Mouse (Mus musculus): ENCODE measurements around the gene Rap1gap2. TPM values are rescaled to one million over a fixed set of nuclear protein-coding genes. Genes with fewer than 3 reads are reported as not detected.

The Rap1gap2 gene
- total and polyA plus RNA-seq, 3 experiments = 5.8 to 10.1 TPM; not detected in 1

DNA sequence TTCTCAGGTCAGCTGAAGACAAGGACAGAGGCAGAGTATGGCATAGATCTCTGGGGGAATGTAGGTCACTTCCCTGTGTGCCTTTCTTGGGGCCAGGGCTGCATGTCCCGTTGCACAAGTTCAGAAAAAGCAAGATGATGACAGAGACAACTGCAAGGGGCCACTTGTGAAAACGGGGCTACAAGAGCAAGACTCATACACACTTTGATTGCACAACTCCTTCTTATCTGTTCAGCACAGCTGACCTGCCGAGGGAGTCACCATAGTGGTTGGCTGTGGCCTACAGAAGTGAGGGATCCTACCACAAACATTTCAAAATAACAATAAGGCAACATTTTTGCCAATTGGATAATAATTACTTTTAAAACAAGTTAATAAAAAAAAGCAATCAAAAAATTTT lies 33.6 kb downstream of the Rap1gap2 start (continued):
- TF ChIP-seq UBTF (IDR thresholded peaks at IDR 0.05; ENCODE audit: borderline replicate concordance, insufficient read depth, low read depth, low read length) (no peak), BHLHE40 (IDR thresholded peaks at IDR 0.05; ENCODE audit: borderline replicate concordance, low read depth, low read length) (peak; percentile 76), GABPA (IDR thresholded peaks at IDR 0.05; ENCODE audit: low read depth, low read length) (no peak), NRF1 (IDR thresholded peaks at IDR 0.05; ENCODE audit: insufficient read depth, low read depth, low read length, poor library complexity, severe bottlenecking) (no peak), RAD21 (IDR thresholded peaks at IDR 0.05; ENCODE audit: low read depth, low read length) (no peak), TAL1 (IDR thresholded peaks at IDR 0.05; ENCODE audit: low read length) (peak; percentile 97)

DNA sequence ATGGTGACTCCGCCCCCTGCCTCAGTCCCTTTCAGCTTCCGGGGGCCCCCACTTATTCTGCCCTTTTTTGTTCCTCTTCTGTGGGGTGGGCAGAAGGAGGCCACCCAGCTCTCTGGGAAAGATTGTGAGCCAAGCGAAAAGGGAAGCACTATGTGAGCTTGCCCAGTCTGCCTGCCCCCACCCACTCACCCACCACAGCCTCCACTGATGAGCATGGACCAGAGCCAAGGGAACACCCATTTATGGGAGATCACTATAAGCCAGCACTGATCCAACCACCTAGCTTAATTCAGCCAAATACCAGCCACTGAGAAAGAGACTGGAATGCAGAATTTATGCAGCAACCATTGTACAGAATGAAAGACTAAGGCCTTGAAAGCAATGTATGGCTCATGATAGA lies 34.8 kb downstream of the Rap1gap2 start:
- no peaks in the 10 kb centered on the region for H3K79me2 ChIP-seq (ENCODE audit: control insufficient read depth, insufficient read depth, low read length, poor library complexity)
- 0 out of 4 replicates have a peak overlapping the region, but pooled peaks of 1 of the 2 experiments have one; percentile 2 for H3K4me3 ChIP-seq (ENCODE audit: control insufficient read depth in 1 of 2, insufficient read depth in 1 of 2, low read depth in 2 of 2, low read length in 2 of 2)
- peak overlapping the region; percentile 95 for H3K27ac ChIP-seq (ENCODE audit: control insufficient read depth, low read depth, low read length)
- no peaks in the 10 kb centered on the region for H3K27me3 ChIP-seq (ENCODE audit: control insufficient read depth in 1 of 2, insufficient read depth in 2 of 2, low read length in 2 of 2)
- H3K9ac ChIP-seq (ENCODE audit: control insufficient read depth, low read depth, low read length, poor library complexity, severe bottlenecking) = peak overlapping the region; percentile 32
- DNase-seq (ENCODE audit: low read depth, low spot score) = peak; percentile 99
- peaks cover 31 to 56% of the 10 kb centered on the region in 2 experiments for H3K4me1 ChIP-seq (ENCODE audit: control insufficient read depth in 1 of 2, insufficient read depth in 2 of 2, low read length in 2 of 2)
- peaks cover 0 to 52% of the 10 kb centered on the region in 2 experiments; a peak in 2 of 4 replicates for H3K36me3 ChIP-seq (ENCODE audit: control insufficient read depth in 1 of 2, insufficient read depth in 2 of 2, low read length in 2 of 2)
- no peaks in the 10 kb centered on the region for H3K9me3 ChIP-seq (replicated peaks; ENCODE audit: insufficient read depth, low read length)
- TF ChIP-seq ZC3H11A (IDR thresholded peaks at IDR 0.05; ENCODE audit: low read depth, low read length) (peak; percentile 16; the same call in 1 of the 2 replicates), POLR2AphosphoS5 (IDR thresholded peaks at IDR 0.05; ENCODE audit: borderline replicate concordance, low read depth, low read length) (no peak), CHD2 (IDR thresholded peaks at IDR 0.05; ENCODE audit: low read length) (no peak), MAZ (IDR thresholded peaks at IDR 0.05; ENCODE audit: low read depth, low read length) (peak; percentile 98; the same call in 1 of the 2 replicates), TCF12 (IDR thresholded peaks at IDR 0.05; ENCODE audit: low read depth, low read length) (peak; percentile 77), GABPA (IDR thresholded peaks at IDR 0.05; ENCODE audit: low read depth, low read length) (no peak), MYC (IDR thresholded peaks at IDR 0.05; ENCODE audit: low read depth, low read length) (peak; percentile 32; the same call in 1 of the 2 replicates), MXI1 (IDR thresholded peaks at IDR 0.05; ENCODE audit: low read depth, low read length) (peak; percentile 45), CHD1 (IDR thresholded peaks at IDR 0.05; ENCODE audit: low read depth, low read length) (no peak), HCFC1 (IDR thresholded peaks at IDR 0.05; ENCODE audit: low read depth, low read length) (peak; percentile 55; the same call in 1 of the 2 replicates), ZNF384 (IDR thresholded peaks at IDR 0.05; ENCODE audit: low read depth, low read length) (peak; percentile 85), CTCF (IDR thresholded peaks at IDR 0.05 in 2 of 3, conservative IDR thresholded peaks at IDR 0.05 in 1 of 3; ENCODE audit: control insufficient read depth in 1 of 3, insufficient read depth in 1 of 3, low read depth in 2 of 3, low read length in 3 of 3, poor library complexity in 1 of 3, severe bottlenecking in 1 of 3) (no peak), ETS1 (IDR thresholded peaks at IDR 0.05; ENCODE audit: low read depth, low read length) (peak; percentile 95), EP300 (IDR thresholded peaks at IDR 0.05; ENCODE audit: low read depth in 1 of 2, low read length in 2 of 2) (peak; percentile 83 to 91), RAD21 (IDR thresholded peaks at IDR 0.05; ENCODE audit: low read depth, low read length) (no peak), MAX (IDR thresholded peaks at IDR 0.05; ENCODE audit: low read length) (0 out of 2 replicates have a peak, but pooled peaks have one; percentile 2), ZKSCAN1 (IDR thresholded peaks at IDR 0.05; ENCODE audit: low read depth, low read length) (peak; percentile 60; the same call in 1 of the 2 replicates), TAL1 (IDR thresholded peaks at IDR 0.05; ENCODE audit: low read length) (peak; percentile 29), KAT2A (conservative IDR thresholded peaks at IDR 0.05; ENCODE audit: low read depth, low read length) (no peak), POLR2AphosphoS2 (IDR thresholded peaks at IDR 0.05; ENCODE audit: low read length) (no peak), SMC3 (IDR thresholded peaks at IDR 0.05; ENCODE audit: low read depth, low read length) (no peak), USF2 (IDR thresholded peaks at IDR 0.05; ENCODE audit: borderline replicate concordance in 1 of 2, insufficient read depth in 1 of 2, low read depth in 1 of 2, low read length in 2 of 2) (no peak), TBP (IDR thresholded peaks at IDR 0.05; ENCODE audit: low read depth, low read length) (no peak; the same call in 1 of the 2 replicates), E2F4 (IDR thresholded peaks at IDR 0.05; ENCODE audit: borderline replicate concordance, low read depth, low read length) (no peak), SIN3A (IDR thresholded peaks at IDR 0.05; ENCODE audit: low read length) (peak; percentile 90), MAFK (IDR thresholded peaks at IDR 0.05; ENCODE audit: borderline replicate concordance, low read depth, low read length) (no peak; the same call in 1 of the 2 replicates), ELF1 (IDR thresholded peaks at IDR 0.05; ENCODE audit: low read depth, low read length) (peak; percentile 71), BHLHE40 (IDR thresholded peaks at IDR 0.05; ENCODE audit: borderline replicate concordance, low read depth, low read length) (peak; percentile 44; the same call in 1 of the 2 replicates), USF1 (IDR thresholded peaks at IDR 0.05; ENCODE audit: low read depth, low read length) (no peak), POLR2A (IDR thresholded peaks at IDR 0.05; ENCODE audit: control insufficient read depth in 1 of 2, insufficient read depth in 1 of 2, low read depth in 1 of 2, low read length in 2 of 2, poor library complexity in 1 of 2) (peak in 1 of 2 experiments; percentile 53; a peak in 2 of 4 replicates), NRF1 (IDR thresholded peaks at IDR 0.05; ENCODE audit: insufficient read depth, low read depth, low read length, poor library complexity, severe bottlenecking) (peak; percentile 47; the same call in 1 of the 2 replicates), MYB (IDR thresholded peaks at IDR 0.05; ENCODE audit: low read depth, low read length) (no peak)
